Mouse (Mus musculus) C2C12 (cell line): ENCODE measurements around the gene Pnn.

Experiments
- CEBPB ChIP-seq: IDR thresholded peaks from one replicate; pipeline ENCODE4 v1.6.1; 2011; ENCODE audit warnings: low read depth, mild to moderate bottlenecking, control low read depth, moderate library complexity
- CTCF ChIP-seq: IDR thresholded peaks from one replicate; pipeline ENCODE4 v1.5.1; 2011; ENCODE audit not compliant: control insufficient read depth, insufficient read depth, insufficient read length
- FOSL1 ChIP-seq: IDR thresholded peaks from one replicate; pipeline ENCODE4 v1.8.0; 2011; ENCODE audit warnings: mild to moderate bottlenecking, low read length; ENCODE audit not compliant: poor library complexity, insufficient read depth, severe bottlenecking
- MAX ChIP-seq: IDR thresholded peaks from one replicate; pipeline ENCODE4 v1.6.1; 2011; ENCODE audit warnings: mild to moderate bottlenecking, control low read depth
- MYOD1 ChIP-seq: IDR thresholded peaks from one replicate; pipeline ENCODE4 v1.6.1; 2011; ENCODE audit warnings: low read depth; ENCODE audit not compliant: control insufficient read depth, insufficient read length

DNA sequence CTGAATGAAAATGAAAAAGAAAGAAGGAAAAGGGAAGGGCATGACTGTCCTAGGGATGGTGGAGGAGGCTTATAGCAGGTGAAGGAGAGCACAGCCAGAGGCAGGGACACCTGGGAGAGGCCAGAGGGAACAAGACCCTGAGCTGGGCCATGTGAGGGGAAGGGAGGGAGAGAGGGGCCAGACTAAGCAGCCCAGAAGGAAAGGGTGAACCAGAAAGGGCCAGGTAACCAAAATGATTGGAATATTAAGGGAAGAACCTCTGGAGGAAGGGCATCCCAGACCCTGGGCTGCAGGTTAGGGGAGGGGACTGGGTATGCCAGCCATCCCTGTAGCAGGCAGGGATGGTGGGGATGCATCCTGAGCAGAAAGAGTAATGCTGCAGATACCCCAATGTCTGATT is 12.7 kb upstream of the Pnn start:
- TF ChIP-seq CTCF, result no peak
- no peak for TF ChIP-seq CEBPB
- no peak for TF ChIP-seq MAX
- TF ChIP-seq MYOD1, result no peak
- TF ChIP-seq FOSL1, result no peak
